Mouse (Mus musculus): Measurements from ENCODE around the gene Ccnjl.
A peak's percentile ranks its signal among the peaks of the same experiment; 100 is the strongest.

Gene Ccnjl

GRCm38 (mm10) chr11:43626927-43627645 is 98.5 kb downstream of the Ccnjl start:
- no peak for DNase-seq

- no peak for DNase-seq
These were observed 103.1 kb downstream of the Ccnjl start for GRCm38 (mm10) chr11:43631645-43632044.

- no peak for DNase-seq
These were observed 104.0 kb downstream of the Ccnjl start for GRCm38 (mm10) chr11:43632566-43632965.

- no peak for DNase-seq
These were observed 104.6 kb downstream of the Ccnjl start for GRCm38 (mm10) chr11:43633165-43633564.

GRCm38 (mm10) chr11:43633658-43634401 is 105.2 kb downstream of the Ccnjl start:
- DNase-seq = peak; percentile 92

Data from kidney, postnatal 10 days (tissue).